Mouse (Mus musculus): Measurements from ENCODE around the gene Exd2.

DNA sequence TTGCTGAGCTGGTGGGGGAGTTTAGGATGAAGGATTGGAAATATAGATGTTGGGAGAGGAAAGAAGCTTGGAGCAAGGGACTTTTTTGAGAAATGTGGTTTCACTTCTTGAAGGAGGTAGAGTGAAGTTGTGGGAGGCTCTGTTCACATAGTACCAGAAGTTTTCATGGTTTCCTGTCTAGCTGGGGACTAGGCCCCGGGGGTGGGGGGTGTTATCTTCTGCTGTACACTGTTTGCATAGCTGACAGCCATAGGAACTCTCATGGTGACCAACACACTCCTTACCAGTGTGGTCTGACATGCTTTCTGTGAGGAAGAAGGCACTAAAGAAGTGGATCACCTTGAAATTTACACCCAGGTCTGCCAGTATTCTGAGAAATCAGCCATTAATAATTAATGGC lies 32.8 kb downstream of the Exd2 start:
- TF ChIP-seq CTCF (IDR thresholded peaks at IDR 0.05) (no peak), EP300 (IDR thresholded peaks at IDR 0.05) (no peak)
